Mouse (Mus musculus) intestine, postnatal 0 days (tissue): ENCODE measurements at regions not wholly inside any gene's neighbourhood (a gene's known extent, or its start where the extent isn't known, plus 50 kb on each side); places are given as distances from the start of the nearest gene placed in this dataset.
A peak's percentile ranks its signal among the peaks of the same experiment; 100 is the strongest.

Experiments
- ATAC-seq: fragments of 200-750 bp; cut with Nextera tagmentation; 2 replicates; pipeline ENCODE4 v1.8.0; 2017; ENCODE audit warnings: mild to moderate bottlenecking, moderate TSS enrichment, moderate library complexity
- H3K27ac ChIP-seq: fragments of 300-500 bp; sonication (generic); 2 replicates; pipeline ENCODE4 v1.5.1; 2014; ENCODE audit warnings: mild to moderate bottlenecking, low read depth, low read length, moderate library complexity
- H3K27me3 ChIP-seq: fragments of 300-500 bp; sonication (generic); replicated peaks from 2 replicates; pipeline ENCODE4 v1.6.1; 2014; ENCODE audit warnings: low read length, mixed read lengths; ENCODE audit not compliant: control insufficient read depth, insufficient read depth
- H3K36me3 ChIP-seq: fragments of 300-500 bp; sonication (generic); 2 replicates; pipeline ENCODE4 v1.6.1; 2014; ENCODE audit warnings: mild to moderate bottlenecking, moderate library complexity; ENCODE audit not compliant: control insufficient read depth, insufficient read depth
- H3K4me1 ChIP-seq: fragments of 300-500 bp; sonication (generic); replicated peaks from 2 replicates; pipeline ENCODE4 v1.6.1; 2014; ENCODE audit warnings: antibody characterized with exemption, low read length, mixed read lengths; ENCODE audit not compliant: control insufficient read depth, insufficient read depth
- H3K4me2 ChIP-seq: fragments of 300-500 bp; sonication (generic); replicated peaks from 2 replicates; pipeline ENCODE4 v1.6.1; 2014; ENCODE audit warnings: low read depth, mild to moderate bottlenecking, moderate library complexity
- H3K4me3 ChIP-seq: fragments of 300-500 bp; sonication (generic); 2 replicates; pipeline ENCODE4 v1.5.1; 2014; ENCODE audit warnings: low read depth, low read length
- H3K9ac ChIP-seq: fragments of 300-500 bp; sonication (generic); 2 replicates; pipeline ENCODE4 v1.6.1; 2014; ENCODE audit warnings: mild to moderate bottlenecking, low read depth, low read length
- H3K9me3 ChIP-seq: fragments of 300-500 bp; sonication (generic); 2 replicates; pipeline ENCODE4 v1.6.1; 2016; ENCODE audit warnings: mixed run types; ENCODE audit not compliant: control insufficient read depth
- CTCF ChIP-seq: sonication (generic); IDR thresholded peaks from 2 replicates; pipeline ENCODE4 v1.5.1; 2016; ENCODE audit warnings: low read depth, mild to moderate bottlenecking, control low read depth, antibody characterized with exemption, moderate library complexity
- WGBS: fragments of 180-500 bp; shearing (Covaris S2); extraction: QIAGEN DNeasy Blood & Tissue Kit; methylation state at CpG from one replicate; pipeline ENCODE4 v1.1.7; 2014; 5-methylcytosine and 5-hydroxymethylcytosine counted together

GRCm38 (mm10) chr12:32486729-32487128 is 108.2 kb downstream of the Ccdc71l start:
- Histone ChIP-seq H3K4me3 (no peak overlapping the region), H3K27me3 (no peaks in the 10 kb centered on the region), H3K4me2 (no peak overlapping the region), H3K36me3 (no peaks in the 10 kb centered on the region), H3K4me1 (peaks cover 12% of the 10 kb centered on the region), H3K27ac (no peak overlapping the region), H3K9ac (no peak overlapping the region), H3K9me3 (no peaks in the 10 kb centered on the region)
- WGBS, result 30% methylated on average over 2 of the region's 2 CpGs
- ATAC-seq, result no peak
- no peak for TF ChIP-seq CTCF

GRCm38 (mm10) chr12:32487883-32488577 is 109.5 kb downstream of the Ccdc71l start:
- ATAC-seq, result peak; percentile 63
- Histone ChIP-seq H3K9me3 (no peaks in the 10 kb centered on the region), H3K36me3 (no peaks in the 10 kb centered on the region), H3K4me2 (no peak overlapping the region), H3K27me3 (no peaks in the 10 kb centered on the region), H3K9ac (0 out of 2 replicates have a peak overlapping the region, but pooled peaks have one; percentile 7), H3K4me3 (no peak overlapping the region), H3K27ac (no peak overlapping the region), H3K4me1 (peaks cover 10% of the 10 kb centered on the region)
- TF ChIP-seq CTCF, result no peak
- 13% methylated on average over 3 of the region's 3 CpGs for WGBS

- Histone ChIP-seq H3K27ac (no peak overlapping the region), H3K9me3 (no peaks in the 10 kb centered on the region), H3K4me3 (no peak overlapping the region), H3K4me1 (peaks cover 10% of the 10 kb centered on the region), H3K27me3 (no peaks in the 10 kb centered on the region), H3K36me3 (no peaks in the 10 kb centered on the region), H3K4me2 (no peak overlapping the region), H3K9ac (no peak overlapping the region)
- no peak for TF ChIP-seq CTCF
- ATAC-seq, result no peak
- 63% methylated on average over 1 of the region's 1 CpGs for WGBS
Measured at GRCm38 (mm10) chr12:32488578-32488892, 110.0 kb downstream of the Ccdc71l start.

DNA sequence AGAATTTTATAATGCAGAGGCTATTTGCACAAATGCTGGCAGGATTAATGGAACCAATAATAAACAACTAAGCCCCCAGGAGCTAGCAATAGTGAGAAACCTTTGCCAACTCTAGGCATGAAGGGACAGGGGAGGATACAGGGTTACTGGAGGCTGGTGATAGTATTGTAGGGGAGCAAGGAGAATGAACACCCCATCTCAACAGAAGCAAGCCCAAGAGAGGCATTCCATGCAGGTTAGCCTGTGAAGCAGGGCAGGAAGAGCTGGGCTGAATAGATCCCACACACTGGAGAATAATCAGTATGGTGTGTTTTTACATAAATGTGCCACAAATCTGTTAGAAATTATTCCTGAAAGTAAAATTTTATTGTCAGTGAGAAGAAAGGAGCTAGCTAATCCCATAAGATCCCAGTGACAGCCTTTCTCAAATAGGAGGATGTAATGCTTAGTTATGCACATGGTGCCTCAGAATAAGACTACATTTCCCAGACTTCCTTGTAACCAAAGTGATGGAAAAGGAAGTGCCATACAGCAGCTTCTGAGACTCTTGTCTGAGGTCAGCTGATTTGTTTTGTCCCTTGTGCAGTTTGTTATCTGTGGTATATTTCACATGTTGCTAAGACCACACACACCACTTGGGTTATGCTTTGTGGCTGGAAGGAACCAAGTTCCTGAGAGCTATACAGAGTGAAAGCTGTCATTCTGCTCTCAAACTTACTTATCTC is 111.1 kb downstream of the Ccdc71l start:
- no peak for TF ChIP-seq CTCF
- Histone ChIP-seq H3K4me3 (no peak overlapping the region), H3K4me2 (no peak overlapping the region), H3K36me3 (no peaks in the 10 kb centered on the region), H3K4me1 (peaks cover 10% of the 10 kb centered on the region), H3K9me3 (no peaks in the 10 kb centered on the region), H3K9ac (no peak overlapping the region), H3K27me3 (no peaks in the 10 kb centered on the region), H3K27ac (no peak overlapping the region)
- ATAC-seq, result no peak

DNA sequence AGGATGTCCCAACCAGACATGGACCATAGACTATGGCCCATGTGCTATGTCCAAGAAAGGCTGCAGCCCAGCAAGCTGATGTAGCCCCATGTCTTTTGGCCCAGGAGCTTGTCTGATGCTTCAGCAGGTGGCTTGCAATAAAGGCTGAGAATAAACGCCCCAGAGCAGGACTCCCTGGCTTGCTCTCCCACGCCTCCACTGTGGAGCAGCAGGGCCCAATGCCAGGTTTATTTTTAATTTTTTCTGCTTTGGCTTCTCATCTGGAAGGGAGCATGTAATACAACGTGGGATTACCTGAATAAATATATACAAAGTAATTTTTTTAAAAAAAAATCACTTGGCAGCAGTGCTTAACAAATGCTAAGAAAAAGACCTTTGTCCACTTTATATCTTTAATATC is 125.7 kb downstream of the Ccdc71l start:
- TF ChIP-seq CTCF, result no peak
- Histone ChIP-seq H3K27ac (no peak overlapping the region), H3K4me2 (no peak overlapping the region), H3K9me3 (no peaks in the 10 kb centered on the region), H3K27me3 (no peaks in the 10 kb centered on the region), H3K36me3 (no peaks in the 10 kb centered on the region), H3K4me1 (no peaks in the 10 kb centered on the region), H3K9ac (no peak overlapping the region), H3K4me3 (no peak overlapping the region)
- 70% methylated on average over 3 of the region's 3 CpGs for whole genome bisulfite sequencing
- ATAC-seq, result no peak

- no peaks in the 10 kb centered on the region for H3K4me1 ChIP-seq
- H3K4me2 ChIP-seq, result no peak overlapping the region
- no peaks in the 10 kb centered on the region for H3K9me3 ChIP-seq
- H3K36me3 ChIP-seq, result no peaks in the 10 kb centered on the region
- no peak for ATAC-seq
- no peaks in the 10 kb centered on the region for H3K27me3 ChIP-seq
- no peak overlapping the region for H3K27ac ChIP-seq
- H3K9ac ChIP-seq, result no peak overlapping the region
- WGBS, result 86% methylated on average over 1 of the region's 1 CpGs
- no peak overlapping the region for H3K4me3 ChIP-seq
- TF ChIP-seq CTCF, result no peak
Measured at GRCm38 (mm10) chr12:32508671-32509070, 130.2 kb downstream of the Ccdc71l start.
